Mouse (Mus musculus) heart, postnatal 0 days (tissue): Measurements from ENCODE around the gene Dpp8. TPM values are rescaled to one million over a fixed set of nuclear protein-coding genes. Genes with fewer than 3 reads are reported as not detected.

Experiments
- ATAC-seq: fragments of 200-750 bp; cut with Nextera tagmentation; 2 replicates; pipeline ENCODE4 v1.8.0; 2017; ENCODE audit warnings: low read depth, moderate number of reproducible peaks, moderate library complexity; ENCODE audit not compliant: insufficient read depth
- DNase-seq: peaks from one replicate; pipeline ENCODE4 v3.0.0-alpha.2; 2016; ENCODE audit warnings: low spot score
- H3K27ac ChIP-seq: fragments of 300-500 bp; sonication (generic); 2 replicates; pipeline ENCODE4 v1.5.1; 2014; ENCODE audit warnings: low read depth, mild to moderate bottlenecking
- H3K27me3 ChIP-seq: fragments of 300-500 bp; sonication (generic); 2 replicates; pipeline ENCODE4 v1.6.1; 2014; ENCODE audit warnings: low read length, mixed read lengths; ENCODE audit not compliant: control insufficient read depth, insufficient read depth
- H3K36me3 ChIP-seq: fragments of 300-500 bp; sonication (generic); replicated peaks from 2 replicates; pipeline ENCODE4 v1.6.1; 2014; ENCODE audit warnings: low read length, mixed read lengths; ENCODE audit not compliant: control insufficient read depth, insufficient read depth
- H3K4me1 ChIP-seq: fragments of 300-500 bp; sonication (generic); 2 replicates; pipeline ENCODE4 v1.6.1; 2014; ENCODE audit warnings: antibody characterized with exemption; ENCODE audit not compliant: control insufficient read depth, insufficient read depth
- H3K4me2 ChIP-seq: fragments of 300-500 bp; sonication (generic); 2 replicates; pipeline ENCODE4 v1.6.1; 2014; ENCODE audit warnings: low read depth, mild to moderate bottlenecking, low read length, moderate library complexity
- H3K4me3 ChIP-seq: fragments of 300-500 bp; sonication (generic); 2 replicates; pipeline ENCODE4 v1.5.1; 2014; ENCODE audit warnings: low read depth, low read length
- H3K9ac ChIP-seq: fragments of 300-500 bp; sonication (generic); replicated peaks from 2 replicates; pipeline ENCODE4 v1.6.1; 2014; ENCODE audit warnings: low read depth, low read length, mixed read lengths
- H3K9me3 ChIP-seq: fragments of 300-500 bp; sonication (generic); replicated peaks from 2 replicates; pipeline ENCODE4 v1.6.1; 2016; ENCODE audit warnings: low read length; ENCODE audit not compliant: control insufficient read depth
- CTCF ChIP-seq: IDR thresholded peaks from 2 replicates; pipeline ENCODE4 v1.5.1; 2016; ENCODE audit warnings: antibody characterized with exemption, control low read depth, low read depth
- EP300 ChIP-seq: IDR thresholded peaks from 2 replicates; pipeline ENCODE4 v1.6.1; 2016; ENCODE audit warnings: antibody characterized with exemption, low read depth
- WGBS: fragments of 180-500 bp; shearing (Covaris S2); extraction: QIAGEN DNeasy Blood & Tissue Kit; methylation state at CpG from one replicate; pipeline ENCODE4 v1.1.7; 2014; 5-methylcytosine and 5-hydroxymethylcytosine counted together
- polyA plus RNA-seq: library from polyadenylated mRNA; unstranded; fragments of >200 nt; fragmentation: Nextera tagmentation; extraction: Ambion mirVana; gene quantifications from 2 replicates; pipeline ENCODE4 v1.2.1, GENCODE M21; 2015
- total RNA-seq: library from RNA; depleted of rRNA; stranded (reverse); fragments of >200 nt; gene quantifications from 2 replicates; pipeline ENCODE4 v1.2.3, GENCODE M21; 2014; ENCODE audit warnings: low replicate concordance

The Dpp8 gene
- total and polyA plus RNA-seq, 2 experiments from 2014 or later, result 17.5 to 39.4 TPM

- no peak overlapping the region for H3K4me3 ChIP-seq
- H3K36me3 ChIP-seq, result no peaks in the 10 kb centered on the region
- H3K4me2 ChIP-seq, result no peak overlapping the region
- DNase-seq (no peak), ATAC-seq (no peak)
- H3K4me1 ChIP-seq, result peaks cover 14% of the 10 kb centered on the region
- 25% methylated on average over 7 of the region's 7 CpGs for WGBS
- peak overlapping the region; percentile 47; the same call in 1 of the 2 replicates for H3K27ac ChIP-seq
- H3K9me3 ChIP-seq, result no peaks in the 10 kb centered on the region
- no peak overlapping the region for H3K9ac ChIP-seq
- no peaks in the 10 kb centered on the region for H3K27me3 ChIP-seq
- TF ChIP-seq CTCF, result no peak
- TF ChIP-seq EP300, result no peak
Measured at GRCm38 (mm10) chr9:65015461-65016222, 16.6 kb upstream of the Dpp8 start.

GRCm38 (mm10) chr9:65016241-65016977 lies 15.8 kb upstream of the Dpp8 start:
- Histone ChIP-seq H3K4me2 (no peak overlapping the region), H3K9me3 (no peaks in the 10 kb centered on the region), H3K27ac (0 out of 2 replicates have a peak overlapping the region, but pooled peaks have one; percentile 0), H3K4me1 (peaks cover 14% of the 10 kb centered on the region), H3K27me3 (no peaks in the 10 kb centered on the region), H3K36me3 (no peaks in the 10 kb centered on the region), H3K4me3 (no peak overlapping the region), H3K9ac (no peak overlapping the region)
- WGBS, result 73% methylated on average over 4 of the region's 4 CpGs
- no peak for ATAC-seq
- no peak for TF ChIP-seq EP300
- DNase-seq, result no peak

GRCm38 (mm10) chr9:65016978-65017827 lies 15.0 kb upstream of the Dpp8 start:
- ATAC-seq (no peak), DNase-seq (no peak)
- no peaks in the 10 kb centered on the region for H3K36me3 ChIP-seq
- H3K4me2 ChIP-seq, result no peak overlapping the region
- H3K9ac ChIP-seq, result no peak overlapping the region
- H3K9me3 ChIP-seq, result no peaks in the 10 kb centered on the region
- H3K27me3 ChIP-seq, result no peaks in the 10 kb centered on the region
- peaks cover 18% of the 10 kb centered on the region for H3K4me1 ChIP-seq
- H3K27ac ChIP-seq, result no peak overlapping the region
- H3K4me3 ChIP-seq, result no peak overlapping the region
- no peak for TF ChIP-seq CTCF
- TF ChIP-seq EP300, result no peak
- 83% methylated on average over 16 of the region's 16 CpGs for WGBS

- Histone ChIP-seq H3K27ac (no peak overlapping the region), H3K36me3 (no peaks in the 10 kb centered on the region), H3K9me3 (no peaks in the 10 kb centered on the region), H3K9ac (no peak overlapping the region), H3K27me3 (no peaks in the 10 kb centered on the region), H3K4me1 (peaks cover 21% of the 10 kb centered on the region), H3K4me3 (no peak overlapping the region), H3K4me2 (no peak overlapping the region)
- 78% methylated on average over 4 of the region's 4 CpGs for WGBS
- TF ChIP-seq CTCF (no peak), EP300 (no peak)
- ATAC-seq, result no peak
- DNase-seq, result no peak
Measured at GRCm38 (mm10) chr9:65017896-65018295, 14.3 kb upstream of the Dpp8 start.

GRCm38 (mm10) chr9:65018588-65019121 lies 13.6 kb upstream of the Dpp8 start:
- WGBS, result 78% methylated on average over 3 of the region's 3 CpGs
- DNase-seq, result no peak
- peaks cover 21% of the 10 kb centered on the region for H3K4me1 ChIP-seq
- TF ChIP-seq CTCF (no peak), EP300 (no peak)
- no peak for ATAC-seq
- no peaks in the 10 kb centered on the region for H3K36me3 ChIP-seq
- no peaks in the 10 kb centered on the region for H3K9me3 ChIP-seq
- H3K27ac ChIP-seq, result no peak overlapping the region
- H3K27me3 ChIP-seq, result no peaks in the 10 kb centered on the region
- H3K9ac ChIP-seq, result no peak overlapping the region
- H3K4me2 ChIP-seq, result no peak overlapping the region
- no peak overlapping the region for H3K4me3 ChIP-seq
